Mouse (Mus musculus): ENCODE measurements around the gene Cul9. TPM values are rescaled to one million over a fixed set of nuclear protein-coding genes. Genes with fewer than 3 reads are reported as not detected.

Cul9 gene
- polyA plus RNA-seq, 1 experiment from 2014 or later: 2.5 TPM

GRCm38 (mm10) chr17:46460673-46461072 is 85.5 kb downstream of the Cul9 start:
- no peak for ATAC-seq (replicated peaks; ENCODE audit: insufficient number of reproducible peaks, low FRiP score, low TSS enrichment)
- peak overlapping the region; percentile 41 for H3K4me3 ChIP-seq (ENCODE audit: low read depth, low read length)
- H3K9me3 ChIP-seq (replicated peaks; ENCODE audit: control insufficient read depth, low read length): no peaks in the 10 kb centered on the region
- peak overlapping the region; percentile 71 for H3K9ac ChIP-seq (ENCODE audit: low read depth, low read length)
- H3K27ac ChIP-seq (ENCODE audit: low read depth, low read length): no peak overlapping the region
- peak overlapping the region; percentile 83 for H3K4me2 ChIP-seq
- H3K36me3 ChIP-seq (ENCODE audit: control insufficient read depth, insufficient read depth, low read length): no peaks in the 10 kb centered on the region
- WGBS (ENCODE audit: insufficient replicate concordance): 3% methylated on average over 32 of the region's 32 CpGs
- H3K27me3 ChIP-seq (ENCODE audit: control insufficient read depth, insufficient read depth, low read length): peaks cover 56% of the 10 kb centered on the region
- H3K4me1 ChIP-seq (ENCODE audit: control insufficient read depth, insufficient read depth, low read length): peaks cover 25% of the 10 kb centered on the region

- Histone ChIP-seq H3K4me2 (peak overlapping the region; percentile 31), H3K27ac (ENCODE audit: low read depth, low read length) (peak overlapping the region; percentile 46), H3K36me3 (ENCODE audit: control insufficient read depth, insufficient read depth, low read length) (no peaks in the 10 kb centered on the region), H3K4me3 (ENCODE audit: low read depth, low read length) (no peak overlapping the region), H3K27me3 (ENCODE audit: control insufficient read depth, insufficient read depth, low read length) (peaks cover 72% of the 10 kb centered on the region), H3K4me1 (ENCODE audit: control insufficient read depth, insufficient read depth, low read length) (peaks cover 39% of the 10 kb centered on the region), H3K9me3 (replicated peaks; ENCODE audit: control insufficient read depth, low read length) (no peaks in the 10 kb centered on the region), H3K9ac (ENCODE audit: low read depth, low read length) (no peak overlapping the region)
- WGBS (ENCODE audit: insufficient replicate concordance): 17% methylated on average over 3 of the region's 3 CpGs
- 0 out of 2 replicates have a peak, but pooled peaks have one; percentile 13 for ATAC-seq (replicated peaks; ENCODE audit: insufficient number of reproducible peaks, low FRiP score, low TSS enrichment)
Observed at GRCm38 (mm10) chr17:46458439-46458838, 87.7 kb downstream of the Cul9 start.

GRCm38 (mm10) chr17:46457791-46458190 is 88.4 kb downstream of the Cul9 start:
- Histone ChIP-seq H3K9me3 (replicated peaks; ENCODE audit: control insufficient read depth, low read length) (no peaks in the 10 kb centered on the region), H3K27me3 (ENCODE audit: control insufficient read depth, insufficient read depth, low read length) (peaks cover 74% of the 10 kb centered on the region), H3K9ac (ENCODE audit: low read depth, low read length) (no peak overlapping the region), H3K4me2 (no peak overlapping the region; the same call in 1 of the 2 replicates), H3K4me3 (ENCODE audit: low read depth, low read length) (no peak overlapping the region), H3K4me1 (ENCODE audit: control insufficient read depth, insufficient read depth, low read length) (peaks cover 44% of the 10 kb centered on the region), H3K36me3 (ENCODE audit: control insufficient read depth, insufficient read depth, low read length) (no peaks in the 10 kb centered on the region), H3K27ac (ENCODE audit: low read depth, low read length) (peak overlapping the region; percentile 46; the same call in 1 of the 2 replicates)
- WGBS (ENCODE audit: insufficient replicate concordance): 14% methylated on average over 10 of the region's 10 CpGs
- no peak for ATAC-seq (replicated peaks; ENCODE audit: insufficient number of reproducible peaks, low FRiP score, low TSS enrichment)

GRCm38 (mm10) chr17:46455110-46455691 is 91.0 kb downstream of the Cul9 start:
- WGBS (ENCODE audit: insufficient replicate concordance): under 1% methylated on average over 33 of the region's 33 CpGs

GRCm38 (mm10) chr17:46454539-46454938 is 91.6 kb downstream of the Cul9 start:
- 2% methylated on average over 9 of the region's 9 CpGs for WGBS (ENCODE audit: insufficient replicate concordance)
- no peak for ATAC-seq (replicated peaks; ENCODE audit: insufficient number of reproducible peaks, low FRiP score, low TSS enrichment)
- Histone ChIP-seq H3K4me3 (ENCODE audit: low read depth, low read length) (peak overlapping the region; percentile 42), H3K9me3 (replicated peaks; ENCODE audit: control insufficient read depth, low read length) (no peaks in the 10 kb centered on the region), H3K4me2 (peak overlapping the region; percentile 81), H3K27ac (ENCODE audit: low read depth, low read length) (no peak overlapping the region), H3K4me1 (ENCODE audit: control insufficient read depth, insufficient read depth, low read length) (peaks cover 34% of the 10 kb centered on the region), H3K27me3 (ENCODE audit: control insufficient read depth, insufficient read depth, low read length) (peaks cover 59% of the 10 kb centered on the region), H3K36me3 (ENCODE audit: control insufficient read depth, insufficient read depth, low read length) (no peaks in the 10 kb centered on the region), H3K9ac (ENCODE audit: low read depth, low read length) (0 out of 2 replicates have a peak overlapping the region, but pooled peaks have one; percentile 39)

More at GRCm38 (mm10) chr17:46455110-46455691, 91.0 kb downstream of the Cul9 start:
- no peak overlapping the region for H3K27ac ChIP-seq (ENCODE audit: low read depth, low read length)
- peaks cover 34% of the 10 kb centered on the region for H3K4me1 ChIP-seq (ENCODE audit: control insufficient read depth, insufficient read depth, low read length)
- H3K4me3 ChIP-seq (ENCODE audit: low read depth, low read length): peak overlapping the region; percentile 42
- peaks cover 66% of the 10 kb centered on the region for H3K27me3 ChIP-seq (ENCODE audit: control insufficient read depth, insufficient read depth, low read length)
- H3K4me2 ChIP-seq: peak overlapping the region; percentile 81
- H3K9me3 ChIP-seq (replicated peaks; ENCODE audit: control insufficient read depth, low read length): no peaks in the 10 kb centered on the region
- H3K36me3 ChIP-seq (ENCODE audit: control insufficient read depth, insufficient read depth, low read length): no peaks in the 10 kb centered on the region
- H3K9ac ChIP-seq (ENCODE audit: low read depth, low read length): peak overlapping the region; percentile 39; the same call in 1 of the 2 replicates
- ATAC-seq (replicated peaks; ENCODE audit: insufficient number of reproducible peaks, low FRiP score, low TSS enrichment): 0 out of 2 replicates have a peak, but pooled peaks have one; percentile 19

- no peak for ATAC-seq (replicated peaks; ENCODE audit: insufficient number of reproducible peaks, low FRiP score, low TSS enrichment)
- H3K9ac ChIP-seq (ENCODE audit: low read depth, low read length): 0 out of 2 replicates have a peak overlapping the region, but pooled peaks have one; percentile 1
Observed at GRCm38 (mm10) chr17:46453970-46454411, 92.2 kb downstream of the Cul9 start.

GRCm38 (mm10) chr17:46453302-46453948 is 92.8 kb downstream of the Cul9 start:
- Histone ChIP-seq H3K4me2 (peak overlapping the region; percentile 81), H3K9ac (ENCODE audit: low read depth, low read length) (no peak overlapping the region), H3K4me1 (ENCODE audit: control insufficient read depth, insufficient read depth, low read length) (peaks cover 30% of the 10 kb centered on the region), H3K27me3 (ENCODE audit: control insufficient read depth, insufficient read depth, low read length) (peaks cover 53% of the 10 kb centered on the region), H3K4me3 (ENCODE audit: low read depth, low read length) (no peak overlapping the region), H3K36me3 (ENCODE audit: control insufficient read depth, insufficient read depth, low read length) (no peaks in the 10 kb centered on the region), H3K27ac (ENCODE audit: low read depth, low read length) (no peak overlapping the region), H3K9me3 (replicated peaks; ENCODE audit: control insufficient read depth, low read length) (no peaks in the 10 kb centered on the region)
- ATAC-seq (replicated peaks; ENCODE audit: insufficient number of reproducible peaks, low FRiP score, low TSS enrichment): no peak
- 6% methylated on average over 13 of the region's 13 CpGs for WGBS (ENCODE audit: insufficient replicate concordance)

More at GRCm38 (mm10) chr17:46453970-46454411, 92.2 kb downstream of the Cul9 start:
- Histone ChIP-seq H3K27ac (ENCODE audit: low read depth, low read length) (no peak overlapping the region), H3K4me1 (ENCODE audit: control insufficient read depth, insufficient read depth, low read length) (peaks cover 33% of the 10 kb centered on the region), H3K36me3 (ENCODE audit: control insufficient read depth, insufficient read depth, low read length) (no peaks in the 10 kb centered on the region), H3K9me3 (replicated peaks; ENCODE audit: control insufficient read depth, low read length) (no peaks in the 10 kb centered on the region), H3K4me3 (ENCODE audit: low read depth, low read length) (peak overlapping the region; percentile 42), H3K4me2 (peak overlapping the region; percentile 81), H3K27me3 (ENCODE audit: control insufficient read depth, insufficient read depth, low read length) (peaks cover 56% of the 10 kb centered on the region)
- WGBS (ENCODE audit: insufficient replicate concordance): 2% methylated on average over 26 of the region's 26 CpGs

- peaks cover 23% of the 10 kb centered on the region for H3K4me1 ChIP-seq (ENCODE audit: control insufficient read depth, insufficient read depth, low read length)
- no peak overlapping the region for H3K9ac ChIP-seq (ENCODE audit: low read depth, low read length)
- 31% methylated on average over 5 of the region's 5 CpGs for WGBS (ENCODE audit: insufficient replicate concordance)
- no peaks in the 10 kb centered on the region for H3K9me3 ChIP-seq (replicated peaks; ENCODE audit: control insufficient read depth, low read length)
- H3K4me2 ChIP-seq: no peak overlapping the region
- no peaks in the 10 kb centered on the region for H3K36me3 ChIP-seq (ENCODE audit: control insufficient read depth, insufficient read depth, low read length)
- no peak for ATAC-seq (replicated peaks; ENCODE audit: insufficient number of reproducible peaks, low FRiP score, low TSS enrichment)
- no peak overlapping the region for H3K27ac ChIP-seq (ENCODE audit: low read depth, low read length)
- peaks cover 48% of the 10 kb centered on the region for H3K27me3 ChIP-seq (ENCODE audit: control insufficient read depth, insufficient read depth, low read length)
- H3K4me3 ChIP-seq (ENCODE audit: low read depth, low read length): no peak overlapping the region
Observed at GRCm38 (mm10) chr17:46452683-46453082, 93.5 kb downstream of the Cul9 start.

All from heart, embryonic 11.5 days (tissue).